Mouse (Mus musculus) heart, postnatal 0 days (tissue): ENCODE data around the gene Dgka. TPM values are rescaled to one million over a fixed set of nuclear protein-coding genes. Genes with fewer than 3 reads are reported as not detected.

Source experiments
- ATAC-seq: fragments of 200-750 bp; cut with Nextera tagmentation; 2 replicates; pipeline ENCODE4 v1.8.0; 2017; ENCODE audit warnings: low read depth, moderate number of reproducible peaks, moderate library complexity; ENCODE audit not compliant: insufficient read depth
- DNase-seq: peaks from one replicate; pipeline ENCODE4 v3.0.0-alpha.2; 2016; ENCODE audit warnings: low spot score
- H3K27ac ChIP-seq: fragments of 300-500 bp; sonication (generic); 2 replicates; pipeline ENCODE4 v1.5.1; 2014; ENCODE audit warnings: low read depth, mild to moderate bottlenecking
- H3K27me3 ChIP-seq: fragments of 300-500 bp; sonication (generic); 2 replicates; pipeline ENCODE4 v1.6.1; 2014; ENCODE audit warnings: low read length, mixed read lengths; ENCODE audit not compliant: control insufficient read depth, insufficient read depth
- H3K36me3 ChIP-seq: fragments of 300-500 bp; sonication (generic); replicated peaks from 2 replicates; pipeline ENCODE4 v1.6.1; 2014; ENCODE audit warnings: low read length, mixed read lengths; ENCODE audit not compliant: control insufficient read depth, insufficient read depth
- H3K4me1 ChIP-seq: fragments of 300-500 bp; sonication (generic); 2 replicates; pipeline ENCODE4 v1.6.1; 2014; ENCODE audit warnings: antibody characterized with exemption; ENCODE audit not compliant: control insufficient read depth, insufficient read depth
- H3K4me2 ChIP-seq: fragments of 300-500 bp; sonication (generic); 2 replicates; pipeline ENCODE4 v1.6.1; 2014; ENCODE audit warnings: low read depth, mild to moderate bottlenecking, low read length, moderate library complexity
- H3K4me3 ChIP-seq: fragments of 300-500 bp; sonication (generic); 2 replicates; pipeline ENCODE4 v1.5.1; 2014; ENCODE audit warnings: low read depth, low read length
- H3K9ac ChIP-seq: fragments of 300-500 bp; sonication (generic); replicated peaks from 2 replicates; pipeline ENCODE4 v1.6.1; 2014; ENCODE audit warnings: low read depth, low read length, mixed read lengths
- H3K9me3 ChIP-seq: fragments of 300-500 bp; sonication (generic); replicated peaks from 2 replicates; pipeline ENCODE4 v1.6.1; 2016; ENCODE audit warnings: low read length; ENCODE audit not compliant: control insufficient read depth
- CTCF ChIP-seq: IDR thresholded peaks from 2 replicates; pipeline ENCODE4 v1.5.1; 2016; ENCODE audit warnings: antibody characterized with exemption, control low read depth, low read depth
- EP300 ChIP-seq: IDR thresholded peaks from 2 replicates; pipeline ENCODE4 v1.6.1; 2016; ENCODE audit warnings: antibody characterized with exemption, low read depth
- WGBS: fragments of 180-500 bp; shearing (Covaris S2); extraction: QIAGEN DNeasy Blood & Tissue Kit; methylation state at CpG from one replicate; pipeline ENCODE4 v1.1.7; 2014; 5-methylcytosine and 5-hydroxymethylcytosine counted together
- polyA plus RNA-seq: library from polyadenylated mRNA; unstranded; fragments of >200 nt; fragmentation: Nextera tagmentation; extraction: Ambion mirVana; gene quantifications from 2 replicates; pipeline ENCODE4 v1.2.1, GENCODE M21; 2015
- total RNA-seq: library from RNA; depleted of rRNA; stranded (reverse); fragments of >200 nt; gene quantifications from 2 replicates; pipeline ENCODE4 v1.2.3, GENCODE M21; 2014; ENCODE audit warnings: low replicate concordance

The Dgka gene
- total and polyA plus RNA-seq, 2 experiments from 2014 or later = 4.8 to 5.2 TPM

DNA sequence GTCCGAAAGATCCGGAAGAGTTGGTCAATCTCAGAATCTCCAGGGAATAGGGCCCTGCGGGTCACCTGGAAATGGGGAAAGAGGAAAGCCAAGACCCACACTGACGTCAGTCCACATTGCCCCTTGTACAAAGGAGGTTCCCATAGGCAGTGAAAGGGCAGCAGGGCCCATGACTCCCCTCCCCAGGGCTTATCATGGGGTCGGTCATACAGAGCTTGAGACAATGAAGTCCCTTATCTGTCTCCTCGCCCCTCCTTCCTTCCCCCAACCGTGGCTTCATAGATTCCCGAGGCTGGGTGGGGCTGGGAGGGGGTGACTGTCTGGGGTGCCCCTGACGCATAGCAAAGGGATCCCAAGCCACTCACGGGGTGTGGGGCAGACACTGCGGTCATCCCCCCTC, 45.0 kb downstream of the Dgka start:
- no peaks in the 10 kb centered on the region for H3K27me3 ChIP-seq
- TF ChIP-seq CTCF (no peak), EP300 (no peak)
- peaks cover 23% of the 10 kb centered on the region for H3K4me1 ChIP-seq
- H3K27ac ChIP-seq = peak overlapping the region; percentile 37
- 47% methylated on average over 11 of the region's 11 CpGs for WGBS
- H3K4me2 ChIP-seq = no peak overlapping the region
- peaks cover 20% of the 10 kb centered on the region for H3K36me3 ChIP-seq
- no peak overlapping the region for H3K4me3 ChIP-seq
- no peaks in the 10 kb centered on the region for H3K9me3 ChIP-seq
- no peak overlapping the region for H3K9ac ChIP-seq
- DNase-seq (no peak), ATAC-seq (no peak)

DNA sequence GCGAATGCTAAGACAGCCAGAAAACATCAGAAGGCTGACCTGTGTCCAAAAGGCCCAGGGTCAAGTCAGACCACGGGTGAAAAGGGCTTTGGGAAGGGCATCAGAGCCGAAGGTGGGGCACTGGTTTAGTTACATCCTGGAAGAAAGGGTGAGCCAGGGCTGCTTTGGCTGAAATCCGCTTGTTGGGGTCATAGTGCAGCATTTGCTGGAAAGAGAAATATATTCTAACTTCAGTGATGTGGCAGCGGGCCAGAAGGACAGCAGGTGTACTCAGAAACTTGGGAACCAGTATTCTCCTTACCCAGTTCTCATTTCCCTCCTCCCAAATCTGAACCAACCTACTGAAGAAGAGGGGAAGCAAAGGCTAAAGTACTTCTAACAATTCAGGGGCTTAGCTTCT, 45.6 kb downstream of the Dgka start:
- no peak for TF ChIP-seq EP300
- TF ChIP-seq CTCF = no peak
- DNase-seq (no peak), ATAC-seq (no peak)
- Histone ChIP-seq H3K36me3 (peaks cover 20% of the 10 kb centered on the region), H3K9ac (no peak overlapping the region), H3K4me3 (no peak overlapping the region), H3K4me2 (no peak overlapping the region), H3K27ac (0 out of 2 replicates have a peak overlapping the region, but pooled peaks have one; percentile 16), H3K27me3 (no peaks in the 10 kb centered on the region), H3K9me3 (no peaks in the 10 kb centered on the region), H3K4me1 (peaks cover 26% of the 10 kb centered on the region)
- 73% methylated on average over 5 of the region's 5 CpGs for WGBS

DNA sequence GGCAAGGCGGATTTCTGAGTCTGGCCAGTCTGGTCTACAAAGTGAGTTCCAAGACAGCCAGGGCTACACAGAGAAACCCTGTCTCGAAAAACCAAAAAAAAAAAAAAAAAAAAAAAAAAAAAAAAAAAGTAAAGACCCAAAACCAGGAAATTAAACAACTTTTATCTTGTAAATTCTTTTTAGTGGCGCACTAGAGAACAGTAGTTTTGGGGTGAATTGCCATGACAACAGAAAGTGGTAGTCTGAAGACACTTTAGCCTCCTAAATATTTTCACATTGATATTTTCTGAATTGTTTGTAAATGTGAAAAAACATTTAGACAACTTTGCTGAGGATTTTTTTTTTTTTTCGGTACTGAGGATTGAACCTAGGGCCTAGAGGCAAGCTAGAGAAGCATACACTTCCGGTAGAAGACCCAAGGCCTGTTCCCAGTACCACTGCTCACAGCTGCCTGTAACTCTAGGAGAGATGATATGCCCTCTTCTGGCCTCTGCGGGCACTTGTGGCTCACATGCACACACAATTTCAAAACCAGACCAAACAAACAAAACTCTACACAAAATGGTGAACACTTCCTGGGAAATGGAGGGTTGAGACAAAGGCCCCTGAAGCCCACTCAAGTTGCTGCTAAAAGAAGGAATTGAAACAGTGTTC, 47.5 kb downstream of the Dgka start:
- Histone ChIP-seq H3K27me3 (no peaks in the 10 kb centered on the region), H3K9ac (no peak overlapping the region), H3K9me3 (no peaks in the 10 kb centered on the region), H3K4me2 (no peak overlapping the region), H3K27ac (0 out of 2 replicates have a peak overlapping the region, but pooled peaks have one; percentile 14), H3K4me3 (no peak overlapping the region), H3K4me1 (peaks cover 19% of the 10 kb centered on the region), H3K36me3 (peaks cover 20% of the 10 kb centered on the region)
- no peak for ATAC-seq
- 88% methylated on average over 6 of the region's 6 CpGs for WGBS
- TF ChIP-seq CTCF (no peak), EP300 (no peak)
- DNase-seq = no peak

DNA sequence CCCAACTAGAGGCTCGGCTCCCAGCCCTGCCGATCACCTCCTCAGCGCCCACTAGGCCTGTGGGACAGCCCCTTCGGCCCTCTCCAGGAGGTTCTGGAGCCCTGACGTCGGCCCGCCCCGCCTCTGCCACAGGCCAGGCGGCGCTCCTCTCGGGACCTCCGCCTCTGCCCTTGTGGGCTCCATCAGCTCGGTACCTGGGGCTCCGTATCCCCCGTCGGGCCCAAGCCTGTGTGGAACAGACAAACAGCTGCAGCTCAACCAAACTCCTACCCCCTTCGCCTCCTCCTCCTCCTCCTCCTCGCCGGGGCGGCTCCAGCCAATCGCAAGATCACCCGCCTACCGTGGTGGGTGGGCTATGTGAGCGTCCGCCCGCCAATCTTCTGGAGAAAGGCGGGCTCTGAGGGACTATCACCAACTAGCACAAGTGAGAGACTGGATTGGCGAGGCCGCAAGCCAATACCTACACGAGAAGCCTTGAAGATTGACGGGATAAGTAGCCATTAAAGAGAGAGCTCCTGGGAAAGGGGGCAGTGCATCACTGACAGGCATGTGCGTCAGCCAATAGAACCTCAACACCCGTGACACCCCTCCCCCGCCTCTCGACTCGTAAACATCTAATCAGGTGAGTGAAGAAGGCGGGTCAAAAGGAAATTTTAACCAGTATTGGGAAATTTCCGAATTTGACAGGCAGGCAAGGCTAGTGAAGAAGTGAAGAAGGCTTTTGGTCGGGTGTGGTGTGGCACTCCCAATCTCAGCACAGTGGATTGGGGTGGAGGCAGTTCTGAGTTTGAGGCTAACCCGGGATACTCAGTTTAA, 48.5 kb downstream of the Dgka start, which contains the start of gene Rab5b:
Gene Rab5b (minus strand): TSS at position 273 of the 816 bp plus-strand sequence.
- Histone ChIP-seq H3K36me3 (peaks cover 18% of the 10 kb centered on the region), H3K4me2 (peak within 1 kb of the TSS; percentile 84), H3K4me1 (peaks cover 19% of the 10 kb centered on the region), H3K9ac (peak within 1 kb of the TSS; percentile 86), H3K4me3 (peak within 1 kb of the TSS; percentile 76), H3K27me3 (no peaks in the 10 kb centered on the region), H3K27ac (peak within 1 kb of the TSS; percentile 95), H3K9me3 (no peaks in the 10 kb centered on the region)
- TF ChIP-seq CTCF (0 out of 2 replicates have a peak, but pooled peaks have one; percentile 10), EP300 (peak; percentile 74)
- DNase-seq (peak; percentile 100), ATAC-seq (peak; percentile 98)
- WGBS = under 1% methylated on average over 34 of the region's 40 CpGs

DNA sequence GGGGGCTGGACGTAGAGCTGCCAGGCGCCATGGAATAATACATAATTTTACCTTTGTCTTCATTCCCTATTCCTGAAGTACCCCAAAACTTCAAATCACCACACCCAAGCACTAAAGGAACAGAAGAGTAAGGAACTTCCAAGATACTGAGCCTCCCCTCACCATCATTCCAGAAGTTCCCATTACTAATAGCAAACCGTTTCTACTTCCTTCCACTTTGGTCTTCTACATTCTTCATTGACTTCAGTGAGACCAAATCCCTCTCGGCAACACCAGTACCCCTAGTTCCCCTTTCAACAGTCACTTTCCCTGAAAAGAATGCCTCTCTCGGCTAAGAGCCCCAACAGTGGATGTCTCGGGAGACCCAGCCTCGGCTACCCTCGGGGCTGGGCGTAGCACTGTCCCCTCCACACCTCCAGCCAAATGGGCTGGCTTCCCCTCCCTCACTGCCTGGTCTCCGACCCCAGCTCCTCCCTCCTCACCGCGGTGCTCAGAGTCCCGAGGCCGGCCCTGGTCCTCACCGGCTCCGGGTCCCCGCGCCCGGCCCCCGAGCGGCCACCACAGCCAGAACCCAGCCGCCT, 49.2 kb downstream of the Dgka start:
- Histone ChIP-seq H3K4me2 (peak overlapping the region; percentile 84), H3K9ac (peak overlapping the region; percentile 86), H3K27ac (peak overlapping the region; percentile 95), H3K36me3 (peaks cover 11% of the 10 kb centered on the region), H3K9me3 (no peaks in the 10 kb centered on the region), H3K27me3 (no peaks in the 10 kb centered on the region), H3K4me3 (peak overlapping the region; percentile 76), H3K4me1 (peaks cover 19% of the 10 kb centered on the region)
- TF ChIP-seq EP300 = no peak
- ATAC-seq (no peak), DNase-seq (no peak)
- under 1% methylated on average over 22 of the region's 22 CpGs for WGBS
